Mouse (Mus musculus) hindbrain, embryonic 14.5 days (tissue): ENCODE data around the gene March1. TPM values are rescaled to one million over a fixed set of nuclear protein-coding genes. Genes with fewer than 3 reads are reported as not detected.

Experiments used
- ATAC-seq: fragments of 200-750 bp; cut with Nextera tagmentation; 2 replicates; pipeline ENCODE4 v1.8.0; 2017; ENCODE audit warnings: moderate number of reproducible peaks, mild to moderate bottlenecking, moderate TSS enrichment, moderate library complexity; ENCODE audit not compliant: low FRiP score
- DNase-seq: peaks from one replicate; pipeline ENCODE4 v3.0.0-alpha.2; 2015; ENCODE audit warnings: low spot score
- H3K27ac ChIP-seq: fragments of 300-500 bp; sonication (generic); 2 replicates; pipeline ENCODE4 v1.5.1; 2014; ENCODE audit warnings: mild to moderate bottlenecking, moderate library complexity
- H3K27me3 ChIP-seq: fragments of 300-500 bp; sonication (generic); 2 replicates; pipeline ENCODE4 v1.6.1; 2014; ENCODE audit warnings: mild to moderate bottlenecking, low read length, mixed read lengths; ENCODE audit not compliant: control insufficient read depth, insufficient read depth
- H3K36me3 ChIP-seq: fragments of 300-500 bp; sonication (generic); replicated peaks from 2 replicates; pipeline ENCODE4 v1.6.1; 2014; ENCODE audit not compliant: control insufficient read depth, insufficient read depth
- H3K4me1 ChIP-seq: fragments of 300-500 bp; sonication (generic); replicated peaks from 2 replicates; pipeline ENCODE4 v1.6.1; 2014; ENCODE audit warnings: antibody characterized with exemption, low read length, mixed read lengths; ENCODE audit not compliant: control insufficient read depth, insufficient read depth
- H3K4me2 ChIP-seq: fragments of 300-500 bp; sonication (generic); replicated peaks from 2 replicates; pipeline ENCODE4 v1.6.1; 2014; ENCODE audit warnings: mild to moderate bottlenecking, moderate library complexity
- H3K4me3 ChIP-seq: fragments of 300-500 bp; sonication (generic); replicated peaks from 2 replicates; pipeline ENCODE4 v1.5.1; 2014; ENCODE audit warnings: mild to moderate bottlenecking, low read length
- H3K9ac ChIP-seq: fragments of 300-500 bp; sonication (generic); 2 replicates; pipeline ENCODE4 v1.6.1; 2014
- H3K9me3 ChIP-seq: fragments of 300-500 bp; sonication (generic); 2 replicates; pipeline ENCODE4 v1.6.1; 2016; ENCODE audit warnings: low read length; ENCODE audit not compliant: control insufficient read depth
- WGBS: fragments of 180-500 bp; shearing (Covaris S2); extraction: QIAGEN DNeasy Blood & Tissue Kit; methylation state at CpG from one replicate; pipeline ENCODE4 v1.1.7; 2014; 5-methylcytosine and 5-hydroxymethylcytosine counted together
- polyA plus RNA-seq: library from polyadenylated mRNA; unstranded; fragments of >200 nt; fragmentation: Nextera tagmentation; extraction: Ambion mirVana; gene quantifications from 2 replicates; pipeline ENCODE4 v1.2.1, GENCODE M21; 2014

Gene March1
- polyA plus RNA-seq, 1 experiment from 2014 or later = 48.2 TPM

DNA sequence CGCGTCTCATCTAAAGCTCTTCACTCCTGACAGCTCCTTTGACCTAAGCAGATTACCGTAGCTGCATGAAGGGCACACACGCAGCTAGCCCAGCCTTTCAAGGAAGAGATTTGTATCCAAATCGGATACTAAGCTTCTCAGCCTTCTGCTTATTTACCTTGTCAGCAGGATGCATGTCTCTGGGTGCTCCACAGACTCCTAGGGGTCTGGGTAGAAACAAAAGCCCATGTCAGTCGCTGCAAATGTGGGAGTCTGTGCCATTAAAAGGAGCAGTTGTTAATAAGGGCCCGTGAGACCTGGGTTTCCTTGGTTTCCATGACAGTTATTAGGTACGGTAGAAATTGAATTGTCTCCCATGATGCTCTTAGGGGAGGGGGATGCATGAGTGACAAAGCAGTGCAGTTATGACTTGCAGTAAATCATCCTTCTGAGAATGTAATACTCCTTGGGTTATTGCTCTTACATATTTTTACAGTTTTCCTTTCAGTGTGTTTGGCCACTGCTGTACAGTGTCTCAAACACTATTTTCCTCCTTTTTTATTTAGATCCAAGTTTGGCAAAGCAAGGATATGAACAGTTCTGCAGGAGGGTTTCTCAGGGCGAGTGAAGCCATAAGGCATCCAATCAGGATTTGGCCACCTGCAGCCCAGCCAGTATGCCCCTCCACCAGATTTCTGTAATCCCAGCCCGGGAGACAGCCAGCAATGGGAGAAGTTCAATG lies 349.0 kb downstream of the March1 start:
- WGBS = 2% methylated on average over 10 of the region's 10 CpGs
- peak; percentile 90 for ATAC-seq
- peak; percentile 50 for DNase-seq
- peak overlapping the region; percentile 19 for H3K4me3 ChIP-seq
- H3K36me3 ChIP-seq = no peaks in the 10 kb centered on the region
- no peaks in the 10 kb centered on the region for H3K27me3 ChIP-seq
- peak overlapping the region; percentile 84 for H3K27ac ChIP-seq
- H3K4me2 ChIP-seq = peak overlapping the region; percentile 55
- no peaks in the 10 kb centered on the region; the same call in 1 of the 2 replicates for H3K9me3 ChIP-seq
- H3K4me1 ChIP-seq = peaks cover 10% of the 10 kb centered on the region
- H3K9ac ChIP-seq = peak overlapping the region; percentile 60

DNA sequence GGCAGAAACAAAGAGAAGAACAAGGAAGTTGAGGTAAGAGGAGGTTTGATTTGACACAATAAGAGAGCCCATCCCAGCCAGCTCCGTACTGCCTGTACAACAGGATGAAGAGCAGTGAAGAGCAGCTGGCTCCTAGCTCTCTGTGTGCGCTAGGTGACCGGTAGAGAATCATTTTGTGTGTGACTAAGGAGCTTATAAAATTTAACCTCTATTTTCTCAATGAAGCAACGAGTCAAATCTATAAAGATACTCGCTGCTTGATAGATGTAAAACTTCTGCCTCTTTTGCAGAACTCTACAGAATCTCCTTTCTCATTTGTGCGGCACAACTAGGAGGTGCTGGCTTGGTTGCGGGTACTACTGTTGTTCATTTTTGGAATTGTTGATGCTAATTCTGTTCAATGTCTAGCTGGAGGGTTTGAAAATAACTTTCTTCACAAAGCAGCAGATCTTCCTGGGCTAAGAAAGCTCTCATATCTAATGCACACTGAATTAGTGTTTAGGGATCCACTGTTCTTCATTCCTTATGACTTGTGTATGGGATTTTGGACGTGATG lies 349.6 kb downstream of the March1 start:
- Histone ChIP-seq H3K27ac (peak overlapping the region; percentile 84), H3K9me3 (no peaks in the 10 kb centered on the region), H3K9ac (peak overlapping the region; percentile 60; the same call in 1 of the 2 replicates), H3K27me3 (no peaks in the 10 kb centered on the region), H3K4me2 (peak overlapping the region; percentile 55), H3K36me3 (no peaks in the 10 kb centered on the region), H3K4me1 (peaks cover 10% of the 10 kb centered on the region), H3K4me3 (peak overlapping the region; percentile 19; the same call in 1 of the 2 replicates)
- 46% methylated on average over 8 of the region's 8 CpGs for WGBS
- no peak for ATAC-seq
- DNase-seq = no peak

DNA sequence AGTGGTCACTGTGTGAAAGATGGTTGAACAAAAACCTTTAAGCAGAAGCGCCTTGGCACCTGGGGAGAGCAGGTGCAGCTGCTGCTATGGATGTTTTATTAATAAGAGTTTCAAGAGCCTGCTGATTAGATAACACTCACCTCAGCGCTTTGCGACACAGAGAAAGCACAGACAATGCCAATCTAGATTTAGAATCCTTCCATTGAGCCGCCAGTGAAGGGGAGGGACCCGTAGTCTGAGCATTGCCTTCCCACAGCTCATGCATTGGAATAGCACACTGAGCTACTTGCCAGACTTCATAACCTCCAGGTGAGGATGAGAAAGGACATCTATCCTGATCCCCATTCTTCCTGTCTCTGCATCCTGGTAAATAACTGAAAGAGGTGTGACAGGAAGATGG lies 359.2 kb downstream of the March1 start:
- H3K4me2 ChIP-seq = no peak overlapping the region
- 0 out of 2 replicates have a peak, but pooled peaks have one; percentile 17 for ATAC-seq
- H3K36me3 ChIP-seq = no peaks in the 10 kb centered on the region
- H3K9ac ChIP-seq = no peak overlapping the region
- no peaks in the 10 kb centered on the region for H3K9me3 ChIP-seq
- 62% methylated on average over 5 of the region's 5 CpGs for WGBS
- H3K27ac ChIP-seq = no peak overlapping the region
- H3K4me3 ChIP-seq = no peak overlapping the region
- DNase-seq = no peak
- no peaks in the 10 kb centered on the region for H3K4me1 ChIP-seq
- no peaks in the 10 kb centered on the region for H3K27me3 ChIP-seq

DNA sequence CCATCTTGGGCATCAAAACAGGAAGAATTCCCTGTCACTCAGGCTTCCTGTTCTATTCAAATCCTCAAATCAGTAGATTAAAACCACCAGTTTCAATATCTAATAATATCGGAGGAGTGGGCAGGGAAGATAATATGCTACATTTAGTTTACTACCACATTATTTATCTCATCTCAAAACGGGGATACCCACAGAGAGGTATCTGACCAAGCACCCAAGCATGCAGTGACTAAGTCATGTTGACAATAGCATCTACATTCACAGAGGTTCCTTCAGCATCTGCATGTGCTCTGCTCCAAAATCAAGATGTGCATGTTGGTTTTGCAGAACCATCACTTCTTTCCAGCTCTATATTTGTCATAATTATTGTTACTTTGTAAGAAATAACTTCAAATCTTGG lies 364.3 kb downstream of the March1 start:
- no peaks in the 10 kb centered on the region for H3K27me3 ChIP-seq
- WGBS = 81% methylated on average over 2 of the region's 2 CpGs
- H3K4me3 ChIP-seq = no peak overlapping the region
- H3K27ac ChIP-seq = no peak overlapping the region
- no peak overlapping the region for H3K9ac ChIP-seq
- no peaks in the 10 kb centered on the region for H3K36me3 ChIP-seq
- no peak overlapping the region for H3K4me2 ChIP-seq
- H3K9me3 ChIP-seq = no peaks in the 10 kb centered on the region
- no peaks in the 10 kb centered on the region for H3K4me1 ChIP-seq
- ATAC-seq = no peak
- DNase-seq = no peak

DNA sequence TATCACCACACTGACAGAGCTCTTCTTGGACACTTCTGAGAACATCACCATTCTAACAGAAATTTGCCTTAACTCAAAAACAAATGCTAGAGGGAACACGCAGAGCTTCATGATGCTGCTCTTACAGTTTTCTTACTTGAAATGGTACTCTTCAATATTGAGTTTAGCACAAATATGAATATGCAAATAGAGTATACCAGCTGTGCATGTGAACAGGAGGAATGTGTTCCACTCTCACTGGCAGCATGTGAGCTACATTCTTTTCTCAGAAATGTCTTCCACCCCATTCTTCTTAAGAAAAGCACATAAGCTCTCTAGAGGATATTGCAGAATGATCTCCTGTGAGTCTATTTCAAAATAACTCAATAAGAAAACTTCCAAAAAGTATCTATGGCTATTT lies 370.0 kb downstream of the March1 start:
- H3K4me3 ChIP-seq = no peak overlapping the region
- no peaks in the 10 kb centered on the region for H3K9me3 ChIP-seq
- H3K27ac ChIP-seq = no peak overlapping the region
- 85% methylated on average over 1 of the region's 1 CpGs for WGBS
- no peak for ATAC-seq
- no peak overlapping the region for H3K4me2 ChIP-seq
- H3K27me3 ChIP-seq = no peaks in the 10 kb centered on the region
- H3K36me3 ChIP-seq = no peaks in the 10 kb centered on the region
- no peak for DNase-seq
- no peaks in the 10 kb centered on the region for H3K4me1 ChIP-seq
- H3K9ac ChIP-seq = no peak overlapping the region

DNA sequence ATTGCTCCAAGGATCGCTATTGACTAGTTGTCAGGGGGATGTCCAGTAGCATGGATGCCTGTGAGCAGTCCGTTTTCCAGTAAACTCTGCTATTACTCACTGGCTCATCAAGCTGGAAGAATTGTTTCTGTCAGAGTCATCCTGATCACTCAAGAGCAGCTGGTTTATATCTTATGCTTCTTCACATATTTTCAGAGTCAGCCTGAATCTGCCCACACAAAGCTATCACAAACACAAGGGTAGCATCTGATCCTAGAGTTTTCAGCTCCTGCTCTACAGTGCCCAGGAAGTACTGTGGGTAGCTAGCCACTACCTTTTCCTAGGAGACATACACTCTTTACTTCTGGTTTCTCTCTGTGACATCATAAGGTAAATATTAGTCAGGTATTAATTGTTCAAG lies 405.1 kb downstream of the March1 start:
- Histone ChIP-seq H3K9ac (no peak overlapping the region), H3K4me3 (no peak overlapping the region), H3K36me3 (no peaks in the 10 kb centered on the region), H3K4me1 (no peaks in the 10 kb centered on the region), H3K4me2 (no peak overlapping the region), H3K27ac (no peak overlapping the region), H3K9me3 (no peaks in the 10 kb centered on the region), H3K27me3 (no peaks in the 10 kb centered on the region)
- ATAC-seq (no peak), DNase-seq (no peak)
- 86% methylated on average over 2 of the region's 2 CpGs for WGBS

DNA sequence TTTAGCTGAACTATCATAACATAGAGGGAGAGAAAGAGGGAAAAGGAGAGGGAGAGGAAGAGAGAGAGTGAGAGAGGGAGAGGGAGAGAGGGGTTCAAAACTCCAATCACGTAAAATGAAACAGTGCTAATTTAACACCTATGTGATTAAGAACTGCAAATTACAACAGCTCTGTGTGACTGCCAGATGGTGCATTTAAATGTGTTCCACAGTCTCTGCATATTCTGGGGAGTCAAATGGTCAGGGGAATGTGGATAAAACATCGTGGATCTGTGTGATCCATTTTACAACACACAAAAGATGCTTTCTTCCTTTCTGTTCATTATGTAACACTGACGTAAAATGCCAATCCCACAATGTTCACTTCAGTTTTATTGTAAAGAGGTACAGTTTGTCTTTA lies 416.0 kb downstream of the March1 start:
- no peaks in the 10 kb centered on the region for H3K36me3 ChIP-seq
- no peak for DNase-seq
- H3K9ac ChIP-seq = no peak overlapping the region
- H3K4me3 ChIP-seq = no peak overlapping the region
- ATAC-seq = no peak
- no peaks in the 10 kb centered on the region for H3K4me1 ChIP-seq
- 55% methylated on average over 3 of the region's 3 CpGs for WGBS
- no peak overlapping the region for H3K4me2 ChIP-seq
- no peak overlapping the region for H3K27ac ChIP-seq
- H3K27me3 ChIP-seq = no peaks in the 10 kb centered on the region
- 0 out of 2 replicates have a peak, but pooled peaks cover 5% of the 10 kb centered on the region for H3K9me3 ChIP-seq

DNA sequence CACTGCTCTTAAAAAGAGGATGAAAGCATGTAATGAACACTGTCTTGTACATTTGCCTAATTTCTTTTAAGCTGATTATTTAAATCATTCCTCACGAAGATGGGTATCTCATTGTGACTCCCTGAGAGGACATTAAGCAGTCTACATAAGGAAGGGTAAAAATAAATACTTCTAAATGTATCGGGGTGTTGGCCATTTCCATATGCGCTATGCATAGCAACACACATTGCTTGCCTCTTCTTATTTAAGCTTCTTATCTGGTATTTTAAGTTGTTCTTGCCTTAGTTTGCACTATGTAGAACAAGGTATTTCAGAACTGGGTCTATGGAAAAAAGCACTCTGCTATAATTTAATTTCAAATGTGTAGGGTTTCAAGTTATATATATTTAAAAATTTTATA lies 416.7 kb downstream of the March1 start:
- 0 out of 2 replicates have a peak, but pooled peaks cover 5% of the 10 kb centered on the region for H3K9me3 ChIP-seq
- no peak overlapping the region for H3K27ac ChIP-seq
- WGBS = 90% methylated on average over 3 of the region's 3 CpGs
- no peaks in the 10 kb centered on the region for H3K4me1 ChIP-seq
- no peak overlapping the region for H3K4me2 ChIP-seq
- H3K27me3 ChIP-seq = no peaks in the 10 kb centered on the region
- H3K4me3 ChIP-seq = no peak overlapping the region
- no peaks in the 10 kb centered on the region for H3K36me3 ChIP-seq
- no peak overlapping the region for H3K9ac ChIP-seq
- DNase-seq = no peak
- no peak for ATAC-seq

DNA sequence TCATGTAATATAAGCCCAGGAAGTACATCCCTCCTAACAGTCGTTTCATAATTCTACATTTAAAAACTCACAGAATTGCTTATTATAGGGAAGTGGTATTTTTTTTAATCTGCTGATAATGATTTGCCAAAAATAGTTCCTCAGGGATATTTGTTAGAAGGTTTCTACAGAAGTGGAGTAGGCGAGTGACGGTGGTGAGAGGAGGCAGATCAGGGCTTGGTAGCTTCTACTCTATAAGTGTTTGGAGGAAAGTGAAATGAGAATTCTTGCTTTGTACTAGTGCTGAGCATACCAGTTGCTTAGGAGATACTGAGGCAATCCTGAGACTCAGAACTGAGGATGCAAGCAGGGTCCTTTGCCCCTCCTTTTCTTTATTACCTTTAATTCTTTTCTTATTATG lies 476.5 kb downstream of the March1 start:
- no peak overlapping the region for H3K4me3 ChIP-seq
- H3K4me2 ChIP-seq = no peak overlapping the region
- 91% methylated on average over 3 of the region's 3 CpGs for WGBS
- no peaks in the 10 kb centered on the region for H3K27me3 ChIP-seq
- H3K36me3 ChIP-seq = no peaks in the 10 kb centered on the region
- DNase-seq = no peak
- H3K9me3 ChIP-seq = no peaks in the 10 kb centered on the region
- no peaks in the 10 kb centered on the region for H3K4me1 ChIP-seq
- no peak overlapping the region for H3K27ac ChIP-seq
- H3K9ac ChIP-seq = no peak overlapping the region
- no peak for ATAC-seq
